Mouse (Mus musculus): ENCODE results near the gene Olfr61. TPM values are rescaled to one million over a fixed set of nuclear protein-coding genes. Genes with fewer than 3 reads are reported as not detected.

Olfr61 gene
- not detected for polyA plus RNA-seq (2014; fragmentation: Illumina TruSeq; extraction: RNeasy Lipid Tissue Mini Kit (QIAGEN cat#74804); ENCODE audit: low read depth, low replicate concordance)

GRCm38 (mm10) chr7:140628670-140629069, at the start of gene Olfr61:
Gene Olfr61, plus strand, starts transcription at chr7:140628970.

GRCm38 (mm10) chr7:140600969-140601368, 27.8 kb upstream of the Olfr61 start, which contains the start of gene Olfr46:
Gene Olfr46, plus strand, starts transcription at chr7:140601269.

DNA sequence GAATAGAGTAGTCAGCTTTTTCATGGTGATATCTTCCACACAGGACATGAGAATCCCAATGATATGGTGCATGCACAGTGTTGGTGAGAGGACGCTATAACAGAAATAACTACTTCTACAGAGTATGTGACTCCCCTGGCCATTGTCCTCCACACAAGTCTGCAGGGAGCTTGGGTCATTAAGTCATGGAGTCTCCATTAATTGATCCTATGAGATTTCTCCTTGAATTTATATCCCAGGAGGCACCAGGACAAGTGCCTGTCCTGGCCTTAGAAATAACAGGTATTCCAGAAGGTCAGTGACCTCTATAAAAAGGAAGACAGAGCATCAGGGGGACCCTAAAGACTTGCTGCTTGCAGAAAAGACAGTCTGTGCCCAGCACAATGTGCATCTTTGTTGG, 17.4 kb downstream of the Olfr61 start, which contains the start of gene Olfr53:
TSS of gene Olfr53 (plus strand) at position 301 of the 400 bp plus-strand sequence.

GRCm38 (mm10) chr7:140659630-140660029, 30.9 kb downstream of the Olfr61 start, which contains the start of gene Olfr539:
Gene Olfr539, plus strand, starts transcription at chr7:140659930.

DNA sequence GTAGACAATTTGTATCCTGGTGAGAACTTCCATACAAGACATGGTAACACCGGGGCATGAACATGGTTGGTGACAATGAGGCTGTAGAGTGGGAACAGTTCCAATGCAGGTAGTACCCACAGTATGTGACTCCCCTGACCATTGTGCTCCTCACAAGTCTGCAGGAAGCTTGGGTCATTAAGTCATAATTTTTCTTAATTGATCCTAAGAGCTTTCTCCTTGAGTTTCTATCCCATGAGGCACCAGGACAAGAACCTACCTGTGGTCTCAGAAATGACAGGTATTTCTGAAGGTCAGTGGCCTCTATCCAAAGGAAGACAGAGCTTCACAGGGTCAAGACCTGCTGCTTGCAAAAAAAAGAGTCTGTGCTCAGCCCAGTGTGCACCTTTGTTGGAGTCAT, 52.9 kb downstream of the Olfr61 start, which contains the start of gene Olfr45:
TSS of gene Olfr45 (plus strand) at position 301 of the 400 bp plus-strand sequence.

Other genes with a start within 250 kb of the Olfr61 start
- not detected for gene Olfr531, start 226.1 kb upstream of the Olfr61 start, polyA plus RNA-seq (2014; fragmentation: Illumina TruSeq; extraction: RNeasy Lipid Tissue Mini Kit (QIAGEN cat#74804); ENCODE audit: low read depth, low replicate concordance)
- gene Olfr532, start 207.3 kb upstream of the Olfr61 start, polyA plus RNA-seq (2014; fragmentation: Illumina TruSeq; extraction: RNeasy Lipid Tissue Mini Kit (QIAGEN cat#74804); ENCODE audit: low read depth, low replicate concordance): not detected
- gene Olfr533, start 165.6 kb upstream of the Olfr61 start, polyA plus RNA-seq (2014; fragmentation: Illumina TruSeq; extraction: RNeasy Lipid Tissue Mini Kit (QIAGEN cat#74804); ENCODE audit: low read depth, low replicate concordance): not detected
- gene Olfr535, start 144.8 kb upstream of the Olfr61 start, polyA plus RNA-seq (2014; fragmentation: Illumina TruSeq; extraction: RNeasy Lipid Tissue Mini Kit (QIAGEN cat#74804); ENCODE audit: low read depth, low replicate concordance): not detected
- not detected for gene Olfr536, start 121.6 kb upstream of the Olfr61 start, polyA plus RNA-seq (2014; fragmentation: Illumina TruSeq; extraction: RNeasy Lipid Tissue Mini Kit (QIAGEN cat#74804); ENCODE audit: low read depth, low replicate concordance)
- gene Olfr538, start 61.1 kb upstream of the Olfr61 start, polyA plus RNA-seq (2014; fragmentation: Illumina TruSeq; extraction: RNeasy Lipid Tissue Mini Kit (QIAGEN cat#74804); ENCODE audit: low read depth, low replicate concordance): not detected
- gene Olfr46, start 27.7 kb upstream of the Olfr61 start, polyA plus RNA-seq (2014; fragmentation: Illumina TruSeq; extraction: RNeasy Lipid Tissue Mini Kit (QIAGEN cat#74804); ENCODE audit: low read depth, low replicate concordance): not detected
- gene Olfr53, start 17.5 kb downstream of the Olfr61 start, polyA plus RNA-seq (2014; fragmentation: Illumina TruSeq; extraction: RNeasy Lipid Tissue Mini Kit (QIAGEN cat#74804); ENCODE audit: low read depth, low replicate concordance): not detected
- not detected for gene Olfr539, start 31.0 kb downstream of the Olfr61 start, polyA plus RNA-seq (2014; fragmentation: Illumina TruSeq; extraction: RNeasy Lipid Tissue Mini Kit (QIAGEN cat#74804); ENCODE audit: low read depth, low replicate concordance)
- gene Olfr45, start 53.0 kb downstream of the Olfr61 start, polyA plus RNA-seq (2014; fragmentation: Illumina TruSeq; extraction: RNeasy Lipid Tissue Mini Kit (QIAGEN cat#74804); ENCODE audit: low read depth, low replicate concordance): not detected
- not detected for gene Olfr541, start 68.3 kb downstream of the Olfr61 start, polyA plus RNA-seq (2014; fragmentation: Illumina TruSeq; extraction: RNeasy Lipid Tissue Mini Kit (QIAGEN cat#74804); ENCODE audit: low read depth, low replicate concordance)
- 135 TPM for gene Cyp2e1, start 134.8 kb downstream of the Olfr61 start, polyA plus RNA-seq (2014; fragmentation: Illumina TruSeq; extraction: RNeasy Lipid Tissue Mini Kit (QIAGEN cat#74804); ENCODE audit: low read depth, low replicate concordance)
- gene Syce1, start 158.9 kb downstream of the Olfr61 start, polyA plus RNA-seq (2014; fragmentation: Illumina TruSeq; extraction: RNeasy Lipid Tissue Mini Kit (QIAGEN cat#74804); ENCODE audit: low read depth, low replicate concordance): not detected
- gene Zfp941, start 193.2 kb downstream of the Olfr61 start, polyA plus RNA-seq (2014; fragmentation: Illumina TruSeq; extraction: RNeasy Lipid Tissue Mini Kit (QIAGEN cat#74804); ENCODE audit: low read depth, low replicate concordance): 1.1 TPM
- 2.1 TPM for gene Urah, start 206.0 kb downstream of the Olfr61 start, polyA plus RNA-seq (2014; fragmentation: Illumina TruSeq; extraction: RNeasy Lipid Tissue Mini Kit (QIAGEN cat#74804); ENCODE audit: low read depth, low replicate concordance)
- gene Scgb1c1, start 216.6 kb downstream of the Olfr61 start, polyA plus RNA-seq (2014; fragmentation: Illumina TruSeq; extraction: RNeasy Lipid Tissue Mini Kit (QIAGEN cat#74804); ENCODE audit: low read depth, low replicate concordance): not detected
- gene Odf3, start 218.8 kb downstream of the Olfr61 start, polyA plus RNA-seq (2014; fragmentation: Illumina TruSeq; extraction: RNeasy Lipid Tissue Mini Kit (QIAGEN cat#74804); ENCODE audit: low read depth, low replicate concordance): not detected
- gene Gm45785, start 227.4 kb downstream of the Olfr61 start, polyA plus RNA-seq (2014; fragmentation: Illumina TruSeq; extraction: RNeasy Lipid Tissue Mini Kit (QIAGEN cat#74804); ENCODE audit: low read depth, low replicate concordance): not detected
- 4.2 TPM for gene Ric8a, start 228.0 kb downstream of the Olfr61 start, polyA plus RNA-seq (2014; fragmentation: Illumina TruSeq; extraction: RNeasy Lipid Tissue Mini Kit (QIAGEN cat#74804); ENCODE audit: low read depth, low replicate concordance)
- 3.2 TPM for gene Bet1l, start 228.6 kb downstream of the Olfr61 start, polyA plus RNA-seq (2014; fragmentation: Illumina TruSeq; extraction: RNeasy Lipid Tissue Mini Kit (QIAGEN cat#74804); ENCODE audit: low read depth, low replicate concordance)

Data from kidney, adult 10 weeks (tissue).